Mouse (Mus musculus): Measurements from ENCODE around the gene Card19.

- no peak for TF ChIP-seq CTCF (IDR thresholded peaks at IDR 0.05; ENCODE audit: borderline replicate concordance, insufficient read depth, low read depth, low read length)
- TF ChIP-seq POLR2A (IDR thresholded peaks at IDR 0.05; ENCODE audit: borderline replicate concordance, insufficient read depth, low read length) = no peak
Measured at GRCm38 (mm10) chr13:49180691-49181090, 35.1 kb downstream of the Card19 start.
